Mouse (Mus musculus) kidney, adult 8-10 months (tissue): ENCODE measurements around the gene Gpld1.
A peak's percentile ranks its signal among the peaks of the same experiment; 100 is the strongest.
"Not testable (repeated sequence)": the region's sequence is repeated elsewhere in the genome, so short reads cannot be mapped to it uniquely, and the experiment has no call there.

Experiments used
- DNase-seq, 2 experiments: peaks; one replicate each; pipeline ENCODE4 v3.0.0; 2022

Gene Gpld1

GRCm38 (mm10) chr13:24948870-24949269, 5.9 kb downstream of the Gpld1 start:
- DNase-seq: no peak

- no peak for DNase-seq
These were observed 9.7 kb downstream of the Gpld1 start for GRCm38 (mm10) chr13:24952659-24953058.

- no peak for DNase-seq
These were observed 12.1 kb downstream of the Gpld1 start for GRCm38 (mm10) chr13:24955091-24955490.

- DNase-seq: no peak
These were observed 12.5 kb downstream of the Gpld1 start for GRCm38 (mm10) chr13:24955500-24955899.

GRCm38 (mm10) chr13:24958671-24959070, 15.7 kb downstream of the Gpld1 start:
- DNase-seq: no peak

- DNase-seq: peak; percentile 21 to 29
These were observed 17.1 kb downstream of the Gpld1 start for GRCm38 (mm10) chr13:24960084-24960483.

- no peak for DNase-seq
These were observed 19.2 kb downstream of the Gpld1 start for GRCm38 (mm10) chr13:24962119-24962518.

- DNase-seq: no peak
These were observed 22.3 kb downstream of the Gpld1 start for GRCm38 (mm10) chr13:24965130-24965845.

GRCm38 (mm10) chr13:24965846-24966201, 22.9 kb downstream of the Gpld1 start:
- DNase-seq: no peak

GRCm38 (mm10) chr13:24971776-24972175, 28.8 kb downstream of the Gpld1 start:
- DNase-seq: not testable (repeated sequence)

- no peak for DNase-seq
These were observed 33.4 kb downstream of the Gpld1 start for GRCm38 (mm10) chr13:24976384-24976783.

GRCm38 (mm10) chr13:24977820-24978342, 34.9 kb downstream of the Gpld1 start:
- peak; percentile 86 to 89 for DNase-seq

GRCm38 (mm10) chr13:24981031-24981430, 38.1 kb downstream of the Gpld1 start:
- DNase-seq: no peak

GRCm38 (mm10) chr13:24985435-24985834, 42.5 kb downstream of the Gpld1 start:
- no peak for DNase-seq

GRCm38 (mm10) chr13:24988391-24988790, 45.4 kb downstream of the Gpld1 start:
- peak; percentile 39 to 75 for DNase-seq

- peak; percentile 31 to 41 for DNase-seq
These were observed 46.1 kb downstream of the Gpld1 start for GRCm38 (mm10) chr13:24989006-24989405.

GRCm38 (mm10) chr13:24993160-24993559, 50.2 kb downstream of the Gpld1 start:
- DNase-seq: no peak

GRCm38 (mm10) chr13:24999538-24999937, 56.6 kb downstream of the Gpld1 start:
- DNase-seq: no peak

- DNase-seq: no peak
These were observed 60.0 kb downstream of the Gpld1 start for GRCm38 (mm10) chr13:25002965-25003364.

GRCm38 (mm10) chr13:25007115-25007514, 64.2 kb downstream of the Gpld1 start:
- DNase-seq: peak; percentile 22 to 68

- no peak for DNase-seq
These were observed 75.4 kb downstream of the Gpld1 start for GRCm38 (mm10) chr13:25018316-25018715.

GRCm38 (mm10) chr13:25019793-25020539, 77.0 kb downstream of the Gpld1 start, which contains the start of gene Mrs2:
TSS of gene Mrs2 (minus strand) at chr13:25020379.
- peak; percentile 90 to 91 for DNase-seq

GRCm38 (mm10) chr13:25020540-25020892, 77.6 kb downstream of the Gpld1 start:
- DNase-seq: no peak

GRCm38 (mm10) chr13:25022386-25022785, 79.4 kb downstream of the Gpld1 start:
- no peak for DNase-seq
